Mouse (Mus musculus) E14TG2a.4 (cell line): ENCODE measurements around the gene Bdh1.

Source experiments
- CTCF ChIP-seq: conservative IDR thresholded peaks from 2 replicates; pipeline ENCODE4 v1.5.1; 2014; ENCODE audit warnings: low read length
- POU5F1 ChIP-seq: IDR thresholded peaks from 2 replicates; pipeline ENCODE4 v1.6.1; 2014; ENCODE audit warnings: low read length, borderline replicate concordance

- TF ChIP-seq CTCF (no peak), POU5F1 (no peak)
These were observed 84.8 kb downstream of the Bdh1 start for GRCm38 (mm10) chr16:31506665-31507456.
